Mouse (Mus musculus) c-Kit-positive CD71-positive TER-119-negative erythroid progenitor cells, embryonic 14.5 days (primary cell): ENCODE results near the gene Slc5a7.

Experiments
- DNase-seq: peaks from one replicate; pipeline ENCODE4 v3.0.0-alpha.2; 2013; ENCODE audit warnings: low read depth

Gene Slc5a7

GRCm38 (mm10) chr17:54298934-54299333, at the start of gene Slc5a7:
Gene Slc5a7, minus strand, starts transcription at chr17:54299034.
- no peak for DNase-seq

DNA sequence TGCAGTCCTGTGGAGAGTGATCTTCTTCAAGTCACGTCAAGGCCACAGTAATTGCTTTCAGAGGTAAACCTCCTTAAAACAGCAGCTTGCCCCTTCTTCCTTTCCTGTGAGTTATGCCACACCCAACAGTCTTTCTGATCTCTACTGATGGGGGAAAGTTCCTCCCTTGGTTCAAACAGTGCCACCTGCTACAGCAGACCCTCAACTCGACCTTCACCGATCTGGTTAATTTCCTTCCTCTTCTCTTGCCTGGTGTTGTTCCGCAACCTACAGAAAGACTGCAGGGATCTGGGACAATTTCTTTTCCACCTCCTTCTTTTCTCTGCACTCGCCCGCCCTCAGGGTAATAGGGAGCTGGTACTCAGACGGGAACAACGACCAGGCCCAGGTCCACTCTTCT, 48.8 kb upstream of the Slc5a7 start:
- no peak for DNase-seq

- DNase-seq: peak; percentile 15
Measured at GRCm38 (mm10) chr17:54343395-54343794, 44.6 kb upstream of the Slc5a7 start.

- no peak for DNase-seq
Measured at GRCm38 (mm10) chr17:54298232-54298924, 456 bp downstream of the Slc5a7 start.

- no peak for DNase-seq
Measured at GRCm38 (mm10) chr17:54250783-54251182, 48.1 kb downstream of the Slc5a7 start.

- DNase-seq: no peak
Measured at GRCm38 (mm10) chr17:54243650-54244300, 55.1 kb downstream of the Slc5a7 start.

- DNase-seq: no peak
Measured at GRCm38 (mm10) chr17:54239435-54239834, 59.4 kb downstream of the Slc5a7 start.
